Mouse (Mus musculus) 3T3-L1 (cell line): ENCODE measurements around the gene Szrd1.

Source experiments
- DNase-seq: peaks from one replicate; pipeline ENCODE4 v3.0.0-alpha.2; 2015; ENCODE audit warnings: low read depth, low spot score

The Szrd1 gene

DNA sequence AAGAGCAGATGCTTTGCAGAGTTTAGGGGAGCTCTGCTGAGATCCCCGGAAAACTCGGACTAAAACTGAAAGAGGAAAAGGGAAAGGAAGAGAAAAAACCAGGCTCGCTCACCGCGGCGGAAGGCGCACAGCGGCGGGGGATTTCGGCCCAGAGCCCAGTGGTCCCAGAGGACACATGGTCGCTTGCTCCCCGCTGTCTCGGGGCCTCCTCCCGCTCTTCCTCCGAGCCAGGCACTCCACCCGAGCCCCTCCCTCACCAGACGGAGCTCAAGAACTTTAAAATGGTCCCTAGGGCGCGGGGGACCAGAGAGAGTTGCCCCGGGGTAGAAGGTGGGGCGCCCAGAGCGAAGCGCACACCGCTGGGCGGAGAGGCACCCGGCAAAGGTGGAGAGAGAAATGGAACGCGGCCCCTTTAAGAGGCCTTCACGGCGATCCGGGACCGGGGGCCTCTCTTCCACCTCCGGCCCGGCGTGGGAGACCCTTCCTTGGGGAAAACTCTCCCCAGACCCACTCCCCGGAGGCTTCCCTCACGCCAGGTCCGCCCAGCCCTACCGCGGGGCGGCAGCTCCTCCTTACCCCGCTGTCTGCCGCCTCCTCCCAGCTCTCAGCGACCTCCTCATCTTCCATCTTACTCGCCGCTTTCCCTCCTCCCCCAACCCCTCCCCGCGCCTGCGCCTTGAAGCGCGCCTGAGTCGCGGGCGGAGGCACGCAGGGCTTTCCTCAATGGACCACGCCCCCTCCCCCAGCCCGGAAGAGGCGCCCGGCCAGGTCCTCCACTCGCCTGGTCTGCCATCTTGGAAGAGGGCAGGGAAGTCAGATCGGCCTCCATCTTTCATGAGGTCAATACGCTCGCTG is at the start of gene Szrd1:
Gene Szrd1 (minus strand): TSS at position 660 of the 855 bp plus-strand sequence.
- DNase-seq: peak; percentile 99

DNA sequence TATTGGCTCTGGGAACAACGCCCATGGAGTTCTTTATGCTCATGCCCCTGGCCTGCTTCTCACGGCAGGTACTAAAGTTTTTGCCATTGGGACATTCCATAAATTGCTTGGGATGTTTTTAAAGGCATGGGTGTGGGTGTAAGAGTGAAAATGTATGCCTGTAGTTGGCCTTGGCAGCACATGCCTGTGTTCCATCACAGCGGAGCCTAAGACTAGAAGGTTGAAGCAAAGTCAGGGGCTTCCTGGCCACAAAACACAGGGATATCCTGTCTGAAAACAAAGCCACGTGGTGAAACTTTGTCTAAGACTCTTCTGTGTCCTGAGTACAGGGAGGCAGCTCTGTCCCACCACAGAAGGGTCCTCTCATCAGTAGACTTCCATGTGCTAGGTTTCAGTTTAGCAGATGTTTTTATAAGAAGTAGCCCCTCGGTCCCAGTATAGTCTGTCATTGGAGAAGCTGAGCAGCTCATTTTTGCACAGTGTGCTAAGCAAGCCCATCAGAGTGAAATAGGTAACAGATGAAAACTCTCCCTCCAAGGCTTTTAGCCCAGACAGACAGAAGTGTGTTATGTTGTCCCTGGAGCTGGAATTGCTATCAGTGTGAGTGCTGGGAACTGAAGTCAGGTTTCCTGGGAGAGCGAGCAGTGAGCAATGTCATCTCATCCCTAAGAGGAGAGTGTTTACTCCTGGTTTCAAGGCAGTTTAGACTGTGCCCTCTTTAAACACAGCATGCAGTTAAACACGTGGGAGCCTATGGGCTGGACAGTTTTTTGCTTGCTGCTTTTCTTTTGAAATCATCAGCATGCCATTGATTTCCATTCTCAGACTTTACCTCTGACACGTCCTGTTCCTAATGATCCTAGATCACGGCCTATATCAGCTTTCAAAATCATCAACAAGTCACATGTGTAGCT is 47.6 kb upstream of the Szrd1 start:
- DNase-seq: no peak

DNA sequence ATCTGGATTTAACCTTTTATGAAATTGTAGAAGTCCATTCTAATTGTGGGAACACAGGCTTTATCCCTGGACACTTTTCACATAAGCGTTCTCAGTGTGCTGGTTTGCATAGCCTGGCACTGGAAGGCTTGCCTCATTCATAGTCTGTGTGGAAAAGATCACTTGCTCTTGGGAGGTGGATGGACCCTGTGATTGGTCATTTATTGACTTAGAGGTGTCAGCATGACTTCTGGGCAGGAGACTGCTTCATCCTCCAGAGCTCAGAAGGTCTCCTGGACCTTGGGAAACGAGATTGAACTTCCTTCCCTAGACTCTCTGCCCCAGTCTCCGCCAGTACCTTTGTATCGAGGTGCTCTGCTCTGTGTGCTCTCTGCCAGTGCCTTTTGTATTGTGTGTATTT is 44.9 kb upstream of the Szrd1 start:
- no peak for DNase-seq

DNA sequence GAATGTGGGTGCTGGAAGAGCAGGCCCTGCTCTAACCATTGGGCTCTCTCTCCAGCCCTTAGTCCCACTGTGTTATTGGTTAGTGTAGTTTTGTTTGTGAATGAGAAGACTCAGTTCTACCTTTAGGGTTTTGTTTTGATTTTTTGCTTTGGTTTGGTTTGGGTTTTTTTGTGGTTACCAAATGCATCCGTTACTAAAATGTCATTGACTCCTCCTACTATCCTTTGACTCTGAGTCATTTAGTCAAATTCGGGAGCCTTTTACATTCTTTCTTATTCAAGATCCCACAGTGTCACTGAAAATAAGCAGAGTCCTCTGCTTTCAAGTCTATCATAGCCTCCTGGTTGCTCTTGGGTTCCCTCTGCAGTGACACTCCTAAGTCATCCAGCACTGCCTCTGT is 44.4 kb upstream of the Szrd1 start:
- DNase-seq: peak; percentile 22

- no peak for DNase-seq
Observed at GRCm38 (mm10) chr4:141181981-141182380, 42.4 kb upstream of the Szrd1 start.

GRCm38 (mm10) chr4:141180831-141181230 is 41.3 kb upstream of the Szrd1 start:
- DNase-seq: no peak

DNA sequence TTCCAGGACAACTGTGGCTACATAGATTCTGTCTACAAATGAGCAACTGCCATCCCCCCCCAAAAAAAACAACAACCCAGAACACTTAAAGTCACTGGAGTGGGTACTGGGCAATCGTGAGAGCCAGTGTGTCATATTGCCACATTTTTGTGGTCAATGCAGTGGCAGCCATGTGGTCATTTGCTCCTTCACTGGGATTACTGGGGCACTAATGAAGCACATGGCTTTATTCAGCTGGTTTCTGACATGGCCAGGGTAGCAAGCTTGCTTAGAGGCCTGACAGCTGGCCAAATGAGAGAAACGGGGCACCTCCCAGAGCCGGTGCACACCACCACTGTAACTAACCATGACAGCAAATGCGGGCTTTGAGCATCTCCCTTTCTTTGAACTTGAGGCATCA is 38.9 kb upstream of the Szrd1 start:
- no peak for DNase-seq

DNA sequence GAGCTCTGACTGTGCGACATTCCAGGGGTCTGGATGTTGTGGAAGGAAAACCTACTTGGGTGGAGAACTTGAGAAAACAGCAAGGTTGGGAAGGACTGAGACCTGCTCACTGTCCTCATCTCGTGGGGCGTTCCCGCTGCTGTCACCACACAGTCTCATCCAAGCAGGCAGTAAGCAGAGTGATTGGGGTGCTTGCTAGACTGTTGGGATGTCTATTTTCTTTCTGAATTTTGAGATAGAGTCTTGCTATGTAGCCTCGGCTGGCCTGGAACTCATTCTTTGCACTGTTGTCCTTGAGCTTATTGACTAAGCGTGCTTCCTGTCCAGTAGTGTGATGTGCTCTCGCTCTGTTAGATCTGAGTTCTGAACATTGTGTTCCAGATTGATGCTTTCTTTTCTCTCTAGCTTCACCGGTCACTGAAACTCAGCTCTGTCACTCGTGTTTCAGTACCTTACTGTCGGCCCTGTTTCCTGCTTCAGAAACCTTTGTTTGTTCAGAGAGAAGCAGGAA is 36.8 kb upstream of the Szrd1 start:
- no peak for DNase-seq

- DNase-seq: no peak
Observed at GRCm38 (mm10) chr4:141175783-141176182, 36.2 kb upstream of the Szrd1 start.

- DNase-seq: no peak
Observed at GRCm38 (mm10) chr4:141172121-141172520, 32.5 kb upstream of the Szrd1 start.

GRCm38 (mm10) chr4:141167156-141167555 is 27.6 kb upstream of the Szrd1 start:
- DNase-seq: no peak

DNA sequence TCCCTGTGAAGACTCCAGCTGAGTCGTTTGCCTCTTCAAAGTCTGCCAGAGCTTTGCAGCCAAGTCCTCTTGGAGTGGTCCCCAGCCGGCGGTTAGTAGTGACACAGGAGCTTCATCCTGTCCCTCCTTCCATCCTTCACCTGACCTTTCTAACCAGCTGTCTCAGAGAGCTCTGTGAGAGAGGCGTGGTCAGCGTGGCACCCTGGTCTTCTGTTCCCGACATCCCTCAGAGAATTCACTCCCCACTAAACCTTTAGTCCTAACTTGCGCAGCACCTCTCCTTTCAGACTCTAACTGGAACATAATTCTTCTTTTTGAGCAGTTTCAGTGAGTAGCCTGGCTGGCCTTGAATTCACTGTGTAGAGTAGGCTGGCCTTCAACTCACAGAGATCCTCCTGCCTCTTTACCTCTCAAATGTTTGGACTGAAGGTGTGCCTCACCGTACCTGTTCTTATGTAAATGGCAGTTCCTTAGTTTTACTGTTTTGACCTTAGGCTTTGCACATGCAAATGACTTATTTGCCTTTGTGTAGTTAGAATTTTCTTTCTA is 26.2 kb upstream of the Szrd1 start:
- DNase-seq: no peak

DNA sequence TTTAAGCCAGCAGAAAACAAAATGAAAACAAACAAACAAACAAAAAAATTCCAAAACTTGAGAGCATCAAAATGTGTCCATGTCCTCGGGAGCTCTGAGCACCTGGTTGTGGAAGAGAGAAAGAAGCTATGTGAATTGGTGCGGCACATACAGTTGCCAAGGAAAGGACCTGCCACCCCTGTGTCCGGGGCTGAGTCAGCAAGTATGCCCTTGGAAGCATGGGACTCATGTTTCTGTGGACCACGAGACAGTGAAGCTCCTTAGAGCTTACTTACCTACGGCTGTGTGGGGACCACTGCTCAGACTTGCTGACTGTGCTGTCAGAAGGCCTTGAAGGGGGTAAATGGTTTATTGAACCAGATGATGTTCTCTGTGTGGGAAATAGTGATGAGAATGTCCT is 24.2 kb upstream of the Szrd1 start:
- DNase-seq: no peak

DNA sequence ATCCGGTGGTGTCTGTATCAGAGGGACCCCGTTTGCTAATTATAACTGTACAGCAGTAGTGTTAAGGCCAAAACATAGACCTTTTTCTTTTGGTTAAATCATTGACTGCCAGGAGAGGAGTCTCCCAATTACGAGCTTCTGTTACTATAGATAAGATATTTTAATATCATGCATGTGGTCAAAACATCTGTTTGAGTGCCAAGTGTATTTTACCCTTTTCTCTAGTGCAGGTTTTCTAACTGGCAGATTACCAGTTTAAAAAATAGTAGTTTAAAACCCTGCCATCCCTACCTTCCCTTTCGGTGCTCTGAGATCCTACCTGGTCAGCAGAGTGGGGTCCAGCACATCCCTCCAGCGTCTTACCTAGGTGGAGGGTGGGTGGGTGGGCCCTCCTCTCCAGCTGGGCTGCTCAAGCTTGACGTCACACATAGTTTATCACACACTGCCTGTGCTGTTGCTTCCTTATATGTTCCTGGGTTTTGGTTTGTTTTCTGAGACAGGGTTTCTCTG is 22.2 kb upstream of the Szrd1 start:
- no peak for DNase-seq

DNA sequence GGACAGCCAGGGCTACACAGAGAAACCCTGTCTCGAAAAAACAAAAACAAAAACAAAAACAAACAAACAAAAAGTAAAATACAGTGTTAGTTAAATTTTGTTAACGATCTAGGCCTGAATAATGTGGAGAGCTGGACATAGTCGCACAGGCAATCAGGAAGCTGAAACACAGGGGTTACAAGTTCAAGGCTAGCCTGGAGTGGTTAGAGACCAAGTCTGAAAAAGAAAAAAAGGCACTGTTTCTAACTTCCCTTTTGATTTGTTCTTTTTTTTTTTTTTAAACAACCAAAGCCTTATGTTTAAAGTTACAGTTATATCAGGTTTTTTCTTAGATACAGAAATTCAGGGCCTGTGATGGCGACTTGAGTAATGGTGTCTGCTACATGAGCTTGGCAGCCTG is 20.6 kb upstream of the Szrd1 start:
- no peak for DNase-seq

DNA sequence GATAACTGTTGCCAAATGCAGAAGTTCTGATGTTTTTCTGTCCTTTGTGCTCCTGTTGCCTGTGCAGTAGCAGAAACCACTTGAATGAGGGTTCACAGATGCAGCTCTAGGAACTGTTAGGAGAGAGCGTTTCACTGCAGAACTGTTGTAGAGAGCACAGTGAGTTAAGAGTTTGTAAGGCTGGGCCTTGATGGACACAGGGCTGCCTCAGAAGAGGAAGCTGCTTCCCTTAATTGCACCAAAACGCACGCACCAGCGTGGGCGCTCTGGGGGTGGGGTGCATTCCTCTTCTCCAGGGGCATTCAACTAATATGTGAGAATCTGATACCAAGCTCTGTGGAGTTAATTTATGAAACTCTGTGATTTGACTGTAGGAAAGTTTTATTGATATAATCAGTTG is 20.1 kb upstream of the Szrd1 start:
- DNase-seq: no peak

DNA sequence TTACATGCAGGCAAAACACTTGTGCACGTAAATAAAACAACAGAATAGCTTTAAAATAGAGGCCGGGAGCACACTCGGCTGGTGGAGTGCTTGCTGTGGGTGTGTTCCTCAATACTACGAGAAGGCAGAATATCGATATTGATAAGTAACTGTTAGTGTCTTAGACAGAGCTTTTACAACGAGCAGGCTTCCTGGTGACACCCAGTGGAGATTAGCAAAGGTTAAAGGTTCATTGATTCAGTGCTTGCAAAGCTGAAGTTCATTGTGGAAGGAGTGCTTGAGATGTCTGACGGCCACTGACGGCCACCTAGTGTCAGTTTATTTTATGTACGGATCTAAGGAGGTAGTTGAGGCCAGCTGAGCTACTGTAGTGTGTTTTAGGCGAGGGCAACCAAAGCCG is 19.5 kb upstream of the Szrd1 start:
- no peak for DNase-seq

DNA sequence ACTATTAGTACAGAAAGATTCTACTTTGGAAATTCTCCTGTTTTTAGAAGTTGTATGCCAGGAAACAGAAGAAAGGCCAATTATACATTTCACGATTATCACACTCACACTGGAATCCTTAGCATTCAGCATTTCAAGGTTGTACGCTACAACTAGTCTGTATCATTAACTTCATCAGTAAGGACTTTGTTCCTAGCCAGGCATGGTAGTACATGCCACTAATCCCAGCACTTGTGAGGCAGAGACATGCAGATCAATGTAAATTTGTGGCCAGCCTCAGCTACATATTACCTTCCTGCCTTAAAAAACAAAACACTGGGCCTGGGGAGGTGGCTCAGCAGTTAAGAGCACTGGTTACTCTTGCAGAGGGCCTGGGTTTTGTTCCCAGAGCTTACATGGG is 19.0 kb upstream of the Szrd1 start:
- no peak for DNase-seq

GRCm38 (mm10) chr4:141157485-141157884 is 17.9 kb upstream of the Szrd1 start:
- DNase-seq: no peak

GRCm38 (mm10) chr4:141149116-141149515 is 9.5 kb upstream of the Szrd1 start:
- DNase-seq: peak; percentile 40

- DNase-seq: peak; percentile 72
Observed at GRCm38 (mm10) chr4:141148009-141148801, 8.6 kb upstream of the Szrd1 start.
